Mouse (Mus musculus) liver, adult 2 months (tissue): ENCODE measurements at regions not wholly inside any gene's neighbourhood (a gene's known extent, or its start where the extent isn't known, plus 50 kb on each side); places are given as distances from the start of the nearest gene placed in this dataset.

Source experiments
- DNase-seq: peaks from one replicate; pipeline ENCODE4 v3.0.0-alpha.2; 2011; ENCODE audit warnings: low read depth, low spot score; ENCODE audit errors: extremely low read depth
- H3K27ac ChIP-seq: fragments of 200-500 bp; replicated peaks from 2 replicates; pipeline ENCODE4 v1.5.1; 2012; ENCODE audit warnings: low read depth, mild to moderate bottlenecking, control low read depth, inconsistent platforms, low read length; ENCODE audit not compliant: insufficient read depth
- H3K27me3 ChIP-seq: fragments of 200-500 bp; 2 replicates; pipeline ENCODE4 v1.6.1; 2012; ENCODE audit warnings: mild to moderate bottlenecking, moderate library complexity, low read length, inconsistent platforms; ENCODE audit not compliant: control insufficient read depth, insufficient read depth
- H3K36me3 ChIP-seq: fragments of 200-500 bp; 2 replicates; pipeline ENCODE4 v1.6.1; 2012; ENCODE audit warnings: low read length, inconsistent platforms; ENCODE audit not compliant: control insufficient read depth, insufficient read depth
- H3K4me1 ChIP-seq: fragments of 200-500 bp; 2 replicates; pipeline ENCODE4 v1.6.1; 2011; ENCODE audit warnings: low read length; ENCODE audit not compliant: control insufficient read depth, insufficient read depth
- H3K4me3 ChIP-seq: fragments of 200-500 bp; 2 replicates; pipeline ENCODE4 v1.5.1; 2011; ENCODE audit warnings: low read depth, mild to moderate bottlenecking, control low read depth, low read length, moderate library complexity; ENCODE audit not compliant: insufficient read depth
- H3K79me2 ChIP-seq: fragments of 200-500 bp; 2 replicates; pipeline ENCODE4 v1.6.1; 2012; ENCODE audit warnings: inconsistent platforms, mild to moderate bottlenecking, low read length, moderate library complexity; ENCODE audit not compliant: control insufficient read depth, insufficient read depth
- H3K9ac ChIP-seq: fragments of 200-500 bp; 2 replicates; pipeline ENCODE4 v1.6.1; 2012; ENCODE audit warnings: low read depth, mild to moderate bottlenecking, control low read depth, inconsistent platforms, low read length
- CTCF ChIP-seq: fragments of 200-500 bp; IDR thresholded peaks from 2 replicates; pipeline ENCODE4 v1.5.1; 2011; ENCODE audit warnings: low read depth, low read length, control low read depth
- POLR2A ChIP-seq: fragments of 200-500 bp; IDR thresholded peaks from 2 replicates; pipeline ENCODE4 v1.6.1; 2011; ENCODE audit warnings: low read length, control low read depth; ENCODE audit not compliant: insufficient read depth; ENCODE audit errors: extremely low read depth
- WGBS: fragments of 180-500 bp; shearing (Covaris S2); methylation state at CpG from one replicate; pipeline ENCODE4 v1.1.7; 2018; 5-methylcytosine and 5-hydroxymethylcytosine counted together

DNA sequence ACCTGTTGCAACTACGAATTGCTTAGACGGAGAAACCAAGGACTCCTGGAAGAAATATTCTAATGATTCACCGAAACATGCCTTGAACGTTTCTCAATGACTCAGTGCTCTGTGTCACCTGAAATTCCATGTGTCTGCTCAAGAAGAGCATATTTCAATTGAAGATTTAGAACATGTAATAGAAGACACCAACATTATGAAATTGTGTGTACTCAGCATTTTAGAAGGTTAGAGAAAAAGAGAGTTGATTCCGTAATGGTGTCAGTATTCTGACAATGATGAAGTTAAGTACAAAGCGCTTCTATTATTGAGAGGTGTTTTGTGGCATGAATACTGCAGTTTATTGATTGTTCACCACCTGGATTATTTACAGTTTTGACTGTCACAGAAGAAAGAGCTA lies 159.1 kb upstream of the Gap43 start:
- Histone ChIP-seq H3K36me3 (no peaks in the 10 kb centered on the region), H3K9ac (no peak overlapping the region), H3K4me1 (no peaks in the 10 kb centered on the region), H3K4me3 (no peak overlapping the region), H3K27ac (no peak overlapping the region), H3K79me2 (no peaks in the 10 kb centered on the region), H3K27me3 (no peaks in the 10 kb centered on the region)
- TF ChIP-seq POLR2A (no peak), CTCF (no peak)
- WGBS = 90% methylated on average over 6 of the region's 6 CpGs
- no peak for DNase-seq

DNA sequence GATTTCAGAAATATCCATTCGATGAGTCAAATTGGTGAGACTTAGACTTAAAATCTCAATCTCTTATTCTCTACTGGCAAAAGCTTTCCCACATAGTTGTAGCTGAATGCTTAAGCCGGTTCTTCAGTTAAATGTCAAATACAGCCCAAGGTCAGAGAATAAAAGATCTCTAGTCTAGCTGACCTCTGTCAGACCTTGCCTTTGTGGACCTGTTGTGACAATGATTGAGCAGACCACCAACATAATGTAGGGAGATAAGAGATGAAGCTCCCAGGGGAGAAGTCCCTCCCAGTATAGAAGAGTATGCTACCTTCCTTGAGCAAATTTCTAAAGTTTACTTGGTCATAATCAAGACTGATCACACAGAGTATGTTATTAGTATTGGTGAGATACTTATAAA lies 157.9 kb upstream of the Gap43 start:
- Histone ChIP-seq H3K4me1 (no peaks in the 10 kb centered on the region), H3K36me3 (no peaks in the 10 kb centered on the region), H3K79me2 (no peaks in the 10 kb centered on the region), H3K9ac (no peak overlapping the region), H3K27me3 (no peaks in the 10 kb centered on the region), H3K4me3 (no peak overlapping the region), H3K27ac (no peak overlapping the region)
- 67% methylated on average over 2 of the region's 2 CpGs for WGBS
- no peak for DNase-seq
- no peak for TF ChIP-seq CTCF
- no peak for TF ChIP-seq POLR2A

DNA sequence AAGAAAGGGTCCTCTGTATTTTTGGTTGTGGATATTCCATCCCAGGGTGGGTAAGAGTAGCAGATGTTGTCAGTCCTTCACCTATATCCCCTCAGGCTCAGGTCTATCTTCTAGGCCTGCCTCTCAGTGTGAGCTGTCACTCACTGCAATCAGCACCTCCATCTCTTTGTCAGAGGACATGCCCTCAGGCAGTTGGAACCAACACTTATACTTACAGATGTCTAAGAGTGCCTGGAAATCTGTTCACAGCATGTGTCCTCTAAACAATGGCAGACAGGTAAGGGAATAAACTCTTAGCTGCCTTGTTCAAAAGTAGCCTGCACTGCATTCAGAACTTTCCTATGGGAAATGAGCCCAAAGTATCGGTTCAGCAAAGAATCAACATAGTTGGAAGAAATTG lies 153.1 kb upstream of the Gap43 start:
- Histone ChIP-seq H3K36me3 (no peaks in the 10 kb centered on the region), H3K27ac (no peak overlapping the region), H3K27me3 (no peaks in the 10 kb centered on the region), H3K4me1 (no peaks in the 10 kb centered on the region), H3K79me2 (no peaks in the 10 kb centered on the region), H3K4me3 (no peak overlapping the region), H3K9ac (no peak overlapping the region)
- no peak for TF ChIP-seq CTCF
- no peak for TF ChIP-seq POLR2A
- 93% methylated on average over 1 of the region's 1 CpGs for WGBS
- DNase-seq = no peak

DNA sequence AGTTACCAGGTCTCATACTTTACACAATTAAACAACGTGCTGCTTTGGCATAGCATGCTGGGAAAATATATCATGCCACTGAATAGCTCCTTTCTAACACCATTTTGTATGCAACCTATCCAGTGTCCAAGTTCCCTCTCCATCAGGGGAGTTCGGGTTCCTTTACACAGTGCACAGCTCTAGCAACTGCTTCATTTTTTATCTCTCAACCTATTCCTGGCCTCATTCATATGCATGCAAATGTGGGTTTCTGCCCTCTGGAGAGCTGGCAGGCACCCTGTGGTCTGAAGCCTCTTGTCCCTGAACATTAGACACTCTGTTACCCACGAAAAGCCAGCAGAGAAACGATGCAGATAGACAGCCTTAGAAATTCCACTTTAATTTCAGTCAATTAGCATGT lies 148.3 kb upstream of the Gap43 start:
- Histone ChIP-seq H3K27me3 (no peaks in the 10 kb centered on the region), H3K36me3 (no peaks in the 10 kb centered on the region), H3K4me1 (no peaks in the 10 kb centered on the region), H3K27ac (no peak overlapping the region), H3K9ac (no peak overlapping the region), H3K4me3 (no peak overlapping the region), H3K79me2 (no peaks in the 10 kb centered on the region)
- 65% methylated on average over 4 of the region's 4 CpGs for WGBS
- no peak for DNase-seq
- TF ChIP-seq POLR2A (no peak), CTCF (no peak)

DNA sequence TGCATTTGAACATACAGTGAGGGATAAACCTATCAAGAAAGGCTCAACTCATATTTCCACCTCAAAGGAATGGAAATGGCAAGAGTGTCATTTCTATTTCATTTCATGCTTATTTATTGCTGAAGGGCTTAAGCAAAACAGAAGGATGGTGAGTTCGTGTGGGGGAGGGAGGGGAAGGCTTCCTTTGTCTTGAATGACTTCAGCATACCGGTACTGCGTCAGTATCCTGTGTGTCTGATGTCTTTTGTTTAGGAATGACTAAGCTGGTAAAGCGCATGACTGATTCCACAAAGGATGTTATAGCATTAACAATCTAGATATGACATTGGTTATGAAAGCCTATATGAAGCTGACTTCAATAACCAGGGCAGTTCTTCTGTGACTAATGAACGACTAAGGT lies 139.5 kb upstream of the Gap43 start:
- Histone ChIP-seq H3K4me1 (no peaks in the 10 kb centered on the region), H3K27me3 (no peaks in the 10 kb centered on the region), H3K27ac (no peak overlapping the region), H3K4me3 (no peak overlapping the region), H3K9ac (no peak overlapping the region), H3K36me3 (no peaks in the 10 kb centered on the region), H3K79me2 (no peaks in the 10 kb centered on the region)
- WGBS = 65% methylated on average over 5 of the region's 5 CpGs
- TF ChIP-seq CTCF (no peak), POLR2A (no peak)
- DNase-seq = no peak

DNA sequence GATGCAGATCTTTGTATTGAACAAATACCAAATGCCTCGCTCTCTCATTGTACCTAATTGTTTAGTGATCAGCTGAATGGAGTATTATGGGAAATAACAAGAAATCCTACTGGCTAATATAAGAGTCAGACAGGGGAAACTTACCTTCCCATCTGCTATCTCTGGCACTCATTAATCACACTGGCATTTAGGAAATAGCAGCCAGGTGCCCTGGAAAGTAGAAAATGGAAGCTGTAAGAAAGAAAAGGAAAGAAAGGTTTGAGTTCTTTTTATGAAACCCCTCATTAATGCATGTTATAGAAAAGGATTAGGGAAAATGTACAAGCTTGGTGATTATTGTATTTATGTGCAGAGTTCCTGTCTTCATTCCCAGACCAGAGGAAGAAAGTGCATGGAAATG lies 126.5 kb upstream of the Gap43 start:
- no peak overlapping the region for H3K4me3 ChIP-seq
- no peak overlapping the region for H3K27ac ChIP-seq
- no peaks in the 10 kb centered on the region for H3K36me3 ChIP-seq
- no peaks in the 10 kb centered on the region for H3K79me2 ChIP-seq
- H3K27me3 ChIP-seq = no peaks in the 10 kb centered on the region
- 100% methylated on average over 1 of the region's 1 CpGs for WGBS
- no peaks in the 10 kb centered on the region for H3K4me1 ChIP-seq
- no peak overlapping the region for H3K9ac ChIP-seq
- DNase-seq = no peak
- no peak for TF ChIP-seq POLR2A
- TF ChIP-seq CTCF = no peak
